Mouse (Mus musculus): ENCODE data around the gene Tgfbr1. TPM values are rescaled to one million over a fixed set of nuclear protein-coding genes. Genes with fewer than 3 reads are reported as not detected.
A peak's percentile ranks its signal among the peaks of the same experiment; 100 is the strongest.

Tgfbr1 gene
- polyA plus RNA-seq, 1 experiment from 2014 or later: 25.9 TPM

GRCm38 (mm10) chr4:47353416-47354111 is 542 bp downstream of the Tgfbr1 start:
- Histone ChIP-seq H3K27ac (peak overlapping the region; percentile 97), H3K9ac (ENCODE audit: low read depth, low read length) (peak overlapping the region; percentile 96), H3K36me3 (ENCODE audit: insufficient read depth, low read length) (no peaks in the 10 kb centered on the region), H3K27me3 (ENCODE audit: insufficient read depth, low read length) (no peaks in the 10 kb centered on the region), H3K4me2 (ENCODE audit: low read length) (peak overlapping the region; percentile 100), H3K4me3 (replicated peaks; ENCODE audit: low read depth, low read length) (peak overlapping the region; percentile 74), H3K4me1 (replicated peaks; ENCODE audit: insufficient read depth, low read length) (peaks cover 17% of the 10 kb centered on the region; the same call in 1 of the 2 replicates), H3K9me3 (replicated peaks; ENCODE audit: low read length) (no peaks in the 10 kb centered on the region)
- peak; percentile 60 for ATAC-seq (replicated peaks; ENCODE audit: low FRiP score, low read depth)
- peak; percentile 61 for DNase-seq (ENCODE audit: low spot score)
- no peak for TF ChIP-seq CTCF (IDR thresholded peaks at IDR 0.05; ENCODE audit: low read depth)
- WGBS: under 1% methylated on average over 55 of the region's 73 CpGs

- WGBS: 40% methylated on average over 3 of the region's 3 CpGs
- TF ChIP-seq CTCF (IDR thresholded peaks at IDR 0.05; ENCODE audit: low read depth): no peak
- no peaks in the 10 kb centered on the region for H3K9me3 ChIP-seq (replicated peaks; ENCODE audit: low read length)
- no peak overlapping the region for H3K27ac ChIP-seq
- peak overlapping the region; percentile 100 for H3K4me2 ChIP-seq (ENCODE audit: low read length)
- peaks cover 17% of the 10 kb centered on the region; the same call in 1 of the 2 replicates for H3K4me1 ChIP-seq (replicated peaks; ENCODE audit: insufficient read depth, low read length)
- DNase-seq (ENCODE audit: low spot score): no peak
- H3K27me3 ChIP-seq (ENCODE audit: insufficient read depth, low read length): no peaks in the 10 kb centered on the region
- no peaks in the 10 kb centered on the region for H3K36me3 ChIP-seq (ENCODE audit: insufficient read depth, low read length)
- H3K4me3 ChIP-seq (replicated peaks; ENCODE audit: low read depth, low read length): peak overlapping the region; percentile 74
- peak overlapping the region; percentile 96; the same call in 1 of the 2 replicates for H3K9ac ChIP-seq (ENCODE audit: low read depth, low read length)
- no peak for ATAC-seq (replicated peaks; ENCODE audit: low FRiP score, low read depth)
Observed at GRCm38 (mm10) chr4:47354304-47354703, 1.3 kb downstream of the Tgfbr1 start.

- DNase-seq (ENCODE audit: low spot score): no peak
- no peaks in the 10 kb centered on the region for H3K27me3 ChIP-seq (ENCODE audit: insufficient read depth, low read length)
- TF ChIP-seq CTCF (IDR thresholded peaks at IDR 0.05; ENCODE audit: low read depth): no peak
- H3K4me1 ChIP-seq (replicated peaks; ENCODE audit: insufficient read depth, low read length): peaks cover 7% of the 10 kb centered on the region
- WGBS: 89% methylated on average over 2 of the region's 2 CpGs
- H3K4me3 ChIP-seq (replicated peaks; ENCODE audit: low read depth, low read length): no peak overlapping the region
- H3K9ac ChIP-seq (ENCODE audit: low read depth, low read length): no peak overlapping the region
- H3K27ac ChIP-seq: no peak overlapping the region
- ATAC-seq (replicated peaks; ENCODE audit: low FRiP score, low read depth): no peak
- no peaks in the 10 kb centered on the region for H3K9me3 ChIP-seq (replicated peaks; ENCODE audit: low read length)
- H3K36me3 ChIP-seq (ENCODE audit: insufficient read depth, low read length): no peaks in the 10 kb centered on the region
- no peak overlapping the region for H3K4me2 ChIP-seq (ENCODE audit: low read length)
Observed at GRCm38 (mm10) chr4:47362662-47363061, 9.6 kb downstream of the Tgfbr1 start.

GRCm38 (mm10) chr4:47363134-47363533 is 10.1 kb downstream of the Tgfbr1 start:
- ATAC-seq (replicated peaks; ENCODE audit: low FRiP score, low read depth): no peak

GRCm38 (mm10) chr4:47368717-47369116 is 15.7 kb downstream of the Tgfbr1 start:
- Histone ChIP-seq H3K27me3 (ENCODE audit: insufficient read depth, low read length) (no peaks in the 10 kb centered on the region), H3K9me3 (replicated peaks; ENCODE audit: low read length) (no peaks in the 10 kb centered on the region), H3K4me2 (ENCODE audit: low read length) (no peak overlapping the region), H3K4me1 (replicated peaks; ENCODE audit: insufficient read depth, low read length) (no peaks in the 10 kb centered on the region), H3K4me3 (replicated peaks; ENCODE audit: low read depth, low read length) (no peak overlapping the region), H3K27ac (no peak overlapping the region), H3K9ac (ENCODE audit: low read depth, low read length) (no peak overlapping the region), H3K36me3 (ENCODE audit: insufficient read depth, low read length) (no peaks in the 10 kb centered on the region)
- DNase-seq (ENCODE audit: low spot score): no peak
- TF ChIP-seq CTCF (IDR thresholded peaks at IDR 0.05; ENCODE audit: low read depth): no peak
- 60% methylated on average over 2 of the region's 2 CpGs for WGBS
- no peak for ATAC-seq (replicated peaks; ENCODE audit: low FRiP score, low read depth)

More at GRCm38 (mm10) chr4:47363134-47363533, 10.1 kb downstream of the Tgfbr1 start:
- Histone ChIP-seq H3K4me3 (replicated peaks; ENCODE audit: low read depth, low read length) (no peak overlapping the region), H3K9me3 (replicated peaks; ENCODE audit: low read length) (no peaks in the 10 kb centered on the region), H3K27me3 (ENCODE audit: insufficient read depth, low read length) (no peaks in the 10 kb centered on the region), H3K4me2 (ENCODE audit: low read length) (no peak overlapping the region), H3K9ac (ENCODE audit: low read depth, low read length) (no peak overlapping the region), H3K36me3 (ENCODE audit: insufficient read depth, low read length) (no peaks in the 10 kb centered on the region), H3K4me1 (replicated peaks; ENCODE audit: insufficient read depth, low read length) (peaks cover 7% of the 10 kb centered on the region), H3K27ac (no peak overlapping the region)
- WGBS: 43% methylated on average over 3 of the region's 3 CpGs
- DNase-seq (ENCODE audit: low spot score): peak; percentile 42
- no peak for TF ChIP-seq CTCF (IDR thresholded peaks at IDR 0.05; ENCODE audit: low read depth)

GRCm38 (mm10) chr4:47378716-47379115 is 25.7 kb downstream of the Tgfbr1 start:
- Histone ChIP-seq H3K36me3 (ENCODE audit: insufficient read depth, low read length) (no peaks in the 10 kb centered on the region), H3K4me3 (replicated peaks; ENCODE audit: low read depth, low read length) (no peak overlapping the region), H3K27me3 (ENCODE audit: insufficient read depth, low read length) (no peaks in the 10 kb centered on the region), H3K4me1 (replicated peaks; ENCODE audit: insufficient read depth, low read length) (no peaks in the 10 kb centered on the region), H3K9ac (ENCODE audit: low read depth, low read length) (no peak overlapping the region), H3K9me3 (replicated peaks; ENCODE audit: low read length) (no peaks in the 10 kb centered on the region), H3K4me2 (ENCODE audit: low read length) (no peak overlapping the region), H3K27ac (no peak overlapping the region)
- WGBS: 37% methylated on average over 1 of the region's 1 CpGs
- ATAC-seq (replicated peaks; ENCODE audit: low FRiP score, low read depth) (no peak), DNase-seq (ENCODE audit: low spot score) (no peak)
- TF ChIP-seq CTCF (IDR thresholded peaks at IDR 0.05; ENCODE audit: low read depth): no peak
